Mouse (Mus musculus): ENCODE results near the gene Cdip1. TPM values are rescaled to one million over a fixed set of nuclear protein-coding genes. Genes with fewer than 3 reads are reported as not detected.

The Cdip1 gene
- polyA plus RNA-seq, 1 experiment from 2014 or later, result 102 TPM

GRCm38 (mm10) chr16:4701211-4701610 is 88.9 kb downstream of the Cdip1 start:
- Histone ChIP-seq H3K9ac (no peak overlapping the region), H3K4me3 (no peak overlapping the region), H3K27me3 (replicated peaks) (no peaks in the 10 kb centered on the region), H3K27ac (no peak overlapping the region), H3K36me3 (peaks cover 96% of the 10 kb centered on the region), H3K4me1 (no peaks in the 10 kb centered on the region), H3K4me2 (replicated peaks) (no peak overlapping the region), H3K9me3 (no peaks in the 10 kb centered on the region)
- no peak for ATAC-seq (ENCODE audit: low FRiP score, low read depth)
- WGBS, result 93% methylated on average over 3 of the region's 3 CpGs

Other genes with a start within 250 kb of the Cdip1 start
- 30.2 and 33.2 TPM in 2 replicates for gene Srl, start 248.5 kb downstream of the Cdip1 start, polyA plus RNA-seq (2016; fragmentation: Nextera tagmentation; extraction: Ambion mirVana)
- gene Tfap4, start 230.4 kb downstream of the Cdip1 start, polyA plus RNA-seq (2016; fragmentation: Nextera tagmentation; extraction: Ambion mirVana), result 13.5 and 14.2 TPM in 2 replicates
- gene Glis2, start 195.6 kb downstream of the Cdip1 start, polyA plus RNA-seq (2016; fragmentation: Nextera tagmentation; extraction: Ambion mirVana), result 36.5 and 36.7 TPM in 2 replicates
- gene Pam16, start 165.3 kb downstream of the Cdip1 start, polyA plus RNA-seq (2016; fragmentation: Nextera tagmentation; extraction: Ambion mirVana), result 121 and 143 TPM in 2 replicates
- 10.9 and 11.3 TPM in 2 replicates for gene Vasn, start 150.4 kb downstream of the Cdip1 start, polyA plus RNA-seq (2016; fragmentation: Nextera tagmentation; extraction: Ambion mirVana)
- gene Dnaja3, start 150.3 kb downstream of the Cdip1 start, polyA plus RNA-seq (2016; fragmentation: Nextera tagmentation; extraction: Ambion mirVana), result 51.5 and 56.4 TPM in 2 replicates
- 23.6 and 31.2 TPM in 2 replicates for gene Coro7, start 110.5 kb downstream of the Cdip1 start, polyA plus RNA-seq (2016; fragmentation: Nextera tagmentation; extraction: Ambion mirVana)
- 98.7 and 105 TPM in 2 replicates for gene Nmral1, start 70.9 kb downstream of the Cdip1 start, polyA plus RNA-seq (2016; fragmentation: Nextera tagmentation; extraction: Ambion mirVana)
- 88.9 and 90.0 TPM in 2 replicates for gene Hmox2, start 63.9 kb downstream of the Cdip1 start, polyA plus RNA-seq (2016; fragmentation: Nextera tagmentation; extraction: Ambion mirVana)
- gene 4930562C15Rik, start 45.1 kb upstream of the Cdip1 start, polyA plus RNA-seq (2016; fragmentation: Nextera tagmentation; extraction: Ambion mirVana), result 0.27 and 0.51 TPM in 2 replicates
- 41.9 and 45.0 TPM in 2 replicates for gene Ubald1, start 90.0 kb upstream of the Cdip1 start, polyA plus RNA-seq (2016; fragmentation: Nextera tagmentation; extraction: Ambion mirVana)
- gene Mgrn1, start 96.0 kb upstream of the Cdip1 start, polyA plus RNA-seq (2016; fragmentation: Nextera tagmentation; extraction: Ambion mirVana), result 92.5 and 93.3 TPM in 2 replicates
- gene Nudt16l1, start 148.5 kb upstream of the Cdip1 start, polyA plus RNA-seq (2016; fragmentation: Nextera tagmentation; extraction: Ambion mirVana), result 124 and 125 TPM in 2 replicates
- gene Anks3, start 173.9 kb upstream of the Cdip1 start, polyA plus RNA-seq (2016; fragmentation: Nextera tagmentation; extraction: Ambion mirVana), result 60.3 and 66.5 TPM in 2 replicates
- not detected in 2 replicates for gene Sept12, start 207.6 kb upstream of the Cdip1 start, polyA plus RNA-seq (2016; fragmentation: Nextera tagmentation; extraction: Ambion mirVana)
- 1.1 TPM in 1 of 2 replicates, not detected in the other for gene Smim22, start 217.0 kb upstream of the Cdip1 start, polyA plus RNA-seq (2016; fragmentation: Nextera tagmentation; extraction: Ambion mirVana)
- gene Rogdi, start 223.3 kb upstream of the Cdip1 start, polyA plus RNA-seq (2016; fragmentation: Nextera tagmentation; extraction: Ambion mirVana), result 121 and 124 TPM in 2 replicates

Measured in neural tube, embryonic 12.5 days (tissue).